Mouse (Mus musculus): ENCODE measurements at regions not wholly inside any gene's neighbourhood (a gene's known extent, or its start where the extent isn't known, plus 50 kb on each side); places are given as distances from the start of the nearest gene placed in this dataset.

DNA sequence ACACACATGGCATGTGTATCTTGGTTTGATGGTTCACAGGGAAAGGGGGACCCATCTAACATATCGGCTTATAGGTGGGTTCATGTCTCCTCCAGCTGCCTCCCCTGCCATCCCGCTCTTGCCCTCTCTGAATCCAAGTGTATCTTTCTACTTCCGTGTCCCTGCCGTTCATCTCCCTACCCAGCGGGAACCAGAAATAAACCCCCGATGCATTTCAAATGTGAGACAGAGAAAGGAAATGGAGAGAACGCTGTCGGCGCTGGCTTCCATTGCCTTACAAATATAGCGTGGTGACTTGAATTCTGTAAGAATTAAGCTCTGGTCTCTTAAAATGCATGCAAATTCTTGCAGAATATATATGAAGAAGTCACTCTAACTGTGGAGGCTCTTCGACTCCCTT lies 379.2 kb downstream of the Vrk1 start:
- H3K4me1 ChIP-seq (ENCODE audit: control insufficient read depth), result no peaks in the 10 kb centered on the region
- TF ChIP-seq GATA1 (IDR thresholded peaks at IDR 0.05; ENCODE audit: low read length), result no peak
- TF ChIP-seq TAL1 (IDR thresholded peaks at IDR 0.05; ENCODE audit: low read length), result no peak
- H3K27me3 ChIP-seq (ENCODE audit: control insufficient read depth), result no peaks in the 10 kb centered on the region
- no peak overlapping the region for H3K4me3 ChIP-seq (replicated peaks)
- H3K9me3 ChIP-seq (ENCODE audit: control insufficient read depth, low read length), result peaks cover 27% of the 10 kb centered on the region
- no peaks in the 10 kb centered on the region for H3K36me3 ChIP-seq (ENCODE audit: control insufficient read depth)

DNA sequence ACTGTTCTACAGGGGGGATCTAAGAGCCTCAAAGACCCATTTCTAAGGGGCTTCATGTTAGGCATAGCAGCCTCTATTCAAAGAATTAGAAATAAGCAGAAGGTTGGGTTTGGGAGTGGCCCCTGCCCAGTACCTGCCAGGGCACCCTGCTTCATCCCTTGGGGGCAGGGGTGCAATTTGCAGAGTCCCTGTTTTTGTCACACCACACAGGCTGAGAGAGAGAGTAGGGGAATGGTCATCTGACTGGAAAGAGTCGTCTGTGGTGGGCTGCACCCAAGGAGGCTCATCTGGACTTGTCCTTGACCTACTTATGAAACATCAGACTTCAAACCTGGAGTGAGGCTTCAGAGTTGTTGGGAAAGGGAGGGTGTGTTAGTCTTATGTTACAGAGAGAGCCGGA lies 382.3 kb downstream of the Vrk1 start:
- no peak for TF ChIP-seq TAL1 (IDR thresholded peaks at IDR 0.05; ENCODE audit: low read length)
- TF ChIP-seq GATA1 (IDR thresholded peaks at IDR 0.05; ENCODE audit: low read length), result no peak
- H3K36me3 ChIP-seq (ENCODE audit: control insufficient read depth), result no peaks in the 10 kb centered on the region

DNA sequence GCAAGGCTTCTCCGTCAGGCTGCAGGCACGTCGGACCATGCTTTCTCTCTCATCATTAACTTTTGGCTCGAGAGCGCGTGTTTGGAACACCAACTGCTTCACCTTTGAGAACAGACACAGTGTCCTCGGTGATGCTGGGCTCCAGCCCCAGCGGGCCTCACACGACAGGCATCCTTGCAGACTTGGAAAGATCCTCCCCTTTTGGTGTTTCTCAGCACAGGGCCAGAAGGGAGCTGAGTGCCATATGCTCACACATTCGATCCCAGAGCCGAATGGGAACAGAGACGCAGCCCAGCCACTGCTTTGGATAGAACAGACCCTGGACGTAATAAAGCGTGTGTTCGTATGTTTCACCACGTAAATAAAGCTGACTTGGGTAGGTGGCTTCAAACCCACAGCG lies 389.1 kb downstream of the Vrk1 start:
- Histone ChIP-seq H3K9me3 (ENCODE audit: control insufficient read depth, low read length) (peaks cover 43% of the 10 kb centered on the region), H3K4me1 (ENCODE audit: control insufficient read depth) (no peaks in the 10 kb centered on the region)

More for the DNA sequence above, 382.3 kb downstream of the Vrk1 start:
- Histone ChIP-seq H3K4me3 (replicated peaks) (no peak overlapping the region), H3K9me3 (ENCODE audit: control insufficient read depth, low read length) (peaks cover 31% of the 10 kb centered on the region), H3K27me3 (ENCODE audit: control insufficient read depth) (no peaks in the 10 kb centered on the region), H3K4me1 (ENCODE audit: control insufficient read depth) (no peaks in the 10 kb centered on the region)

DNA sequence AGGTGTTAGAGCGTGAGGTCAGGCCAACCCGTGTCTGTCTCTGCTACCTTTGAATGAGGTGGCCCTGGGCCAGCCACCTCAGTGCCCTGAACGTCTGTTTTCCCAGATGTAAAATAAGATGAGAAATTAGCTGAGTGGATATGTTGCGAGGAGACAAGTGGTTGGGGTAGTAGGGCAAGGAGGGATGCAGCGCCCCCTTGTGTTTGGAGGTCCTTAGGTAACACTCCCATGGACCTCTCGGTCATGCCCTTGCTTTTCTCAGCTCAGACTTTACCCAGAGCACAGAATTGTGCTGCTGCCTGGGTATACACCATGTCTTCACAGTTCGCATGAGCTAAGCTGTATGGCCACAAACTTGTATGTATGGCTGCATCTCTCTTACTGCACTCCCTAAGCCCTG lies 401.0 kb downstream of the Vrk1 start:
- no peak overlapping the region for H3K4me3 ChIP-seq (replicated peaks)
- H3K27me3 ChIP-seq (ENCODE audit: control insufficient read depth), result no peaks in the 10 kb centered on the region
- H3K9me3 ChIP-seq (ENCODE audit: control insufficient read depth, low read length), result peaks cover 60% of the 10 kb centered on the region
- TF ChIP-seq GATA1 (IDR thresholded peaks at IDR 0.05; ENCODE audit: low read length) (no peak), TAL1 (IDR thresholded peaks at IDR 0.05; ENCODE audit: low read length) (no peak)
- H3K4me1 ChIP-seq (ENCODE audit: control insufficient read depth), result no peaks in the 10 kb centered on the region
- no peaks in the 10 kb centered on the region for H3K36me3 ChIP-seq (ENCODE audit: control insufficient read depth)

More for the DNA sequence above, 389.1 kb downstream of the Vrk1 start:
- TF ChIP-seq GATA1 (IDR thresholded peaks at IDR 0.05; ENCODE audit: low read length) (no peak), TAL1 (IDR thresholded peaks at IDR 0.05; ENCODE audit: low read length) (no peak)
- Histone ChIP-seq H3K27me3 (ENCODE audit: control insufficient read depth) (no peaks in the 10 kb centered on the region), H3K36me3 (ENCODE audit: control insufficient read depth) (no peaks in the 10 kb centered on the region), H3K4me3 (replicated peaks) (no peak overlapping the region)

DNA sequence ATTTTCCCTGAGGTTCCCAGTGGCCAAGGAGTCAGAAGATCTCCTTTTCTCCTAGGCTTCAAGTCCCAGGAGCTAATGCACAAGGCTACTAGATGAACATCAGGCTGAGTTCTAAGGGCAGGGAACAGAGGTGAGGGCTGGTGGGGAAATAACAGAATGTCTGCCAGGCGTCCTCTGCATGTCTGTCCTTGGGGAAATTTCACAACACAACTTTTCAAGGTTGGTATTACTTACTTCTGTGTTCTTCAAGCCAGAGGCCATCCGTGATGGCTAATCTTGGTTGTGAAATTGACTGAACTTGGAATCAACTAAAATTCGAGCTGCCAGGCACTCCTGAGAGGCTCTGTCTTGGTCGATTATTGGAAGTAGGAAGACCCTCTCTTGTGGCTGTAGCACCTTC lies 416.6 kb downstream of the Vrk1 start:
- peaks cover 76% of the 10 kb centered on the region for H3K9me3 ChIP-seq (ENCODE audit: control insufficient read depth, low read length)
- TF ChIP-seq GATA1 (IDR thresholded peaks at IDR 0.05; ENCODE audit: low read length) (no peak), TAL1 (IDR thresholded peaks at IDR 0.05; ENCODE audit: low read length) (no peak)

DNA sequence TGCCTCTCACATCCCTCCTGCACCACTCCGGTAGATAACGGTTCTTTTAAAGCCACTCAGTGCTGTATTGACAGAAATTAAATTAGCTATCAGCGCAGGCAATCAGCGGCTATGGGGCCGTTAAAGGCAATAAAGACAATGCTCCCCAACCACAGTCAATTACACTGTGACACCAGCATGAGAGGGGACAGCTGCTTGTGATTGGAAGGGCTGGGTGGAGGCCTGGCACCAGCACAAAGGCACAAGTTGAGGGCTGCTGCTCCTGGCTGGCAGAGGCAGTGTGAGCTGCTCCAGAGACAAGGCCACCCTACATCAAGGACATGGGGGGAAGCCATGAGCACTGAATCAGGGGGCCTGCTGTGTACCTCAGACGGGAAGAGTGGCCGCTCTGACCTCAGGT lies 420.0 kb downstream of the Vrk1 start:
- H3K36me3 ChIP-seq (ENCODE audit: control insufficient read depth), result no peaks in the 10 kb centered on the region
- H3K4me3 ChIP-seq (replicated peaks), result no peak overlapping the region
- no peaks in the 10 kb centered on the region for H3K27me3 ChIP-seq (ENCODE audit: control insufficient read depth)
- H3K4me1 ChIP-seq (ENCODE audit: control insufficient read depth), result no peaks in the 10 kb centered on the region
- TF ChIP-seq TAL1 (IDR thresholded peaks at IDR 0.05; ENCODE audit: low read length) (no peak), GATA1 (IDR thresholded peaks at IDR 0.05; ENCODE audit: low read length) (no peak)
- H3K9me3 ChIP-seq (ENCODE audit: control insufficient read depth, low read length), result peaks cover 67% of the 10 kb centered on the region

More for the DNA sequence above, 416.6 kb downstream of the Vrk1 start:
- H3K36me3 ChIP-seq (ENCODE audit: control insufficient read depth), result no peaks in the 10 kb centered on the region
- H3K27me3 ChIP-seq (ENCODE audit: control insufficient read depth), result no peaks in the 10 kb centered on the region
- no peaks in the 10 kb centered on the region for H3K4me1 ChIP-seq (ENCODE audit: control insufficient read depth)
- H3K4me3 ChIP-seq (replicated peaks), result no peak overlapping the region

DNA sequence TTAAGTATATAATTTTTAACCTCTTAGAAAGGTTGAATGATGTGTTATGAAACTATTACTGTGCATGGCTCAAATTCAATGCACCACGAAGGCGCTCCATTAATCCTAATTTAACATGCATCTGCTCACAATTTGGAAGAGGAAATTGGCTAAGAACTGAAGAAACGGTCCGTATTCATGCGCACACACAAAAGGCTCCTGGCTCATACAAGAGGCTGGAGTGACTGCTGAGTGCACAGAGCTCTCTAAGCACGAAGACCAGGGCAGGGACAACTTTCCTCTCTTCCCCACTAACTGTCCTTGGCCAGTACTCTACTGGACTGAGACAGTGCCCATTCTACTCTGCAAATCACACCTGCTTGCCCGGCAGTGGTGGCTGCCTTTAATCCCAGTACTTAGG lies 435.1 kb downstream of the Vrk1 start:
- no peak overlapping the region for H3K4me3 ChIP-seq (replicated peaks)
- TF ChIP-seq GATA1 (IDR thresholded peaks at IDR 0.05; ENCODE audit: low read length) (no peak), TAL1 (IDR thresholded peaks at IDR 0.05; ENCODE audit: low read length) (no peak)
- no peaks in the 10 kb centered on the region for H3K36me3 ChIP-seq (ENCODE audit: control insufficient read depth)
- H3K4me1 ChIP-seq (ENCODE audit: control insufficient read depth), result no peaks in the 10 kb centered on the region
- no peaks in the 10 kb centered on the region for H3K27me3 ChIP-seq (ENCODE audit: control insufficient read depth)
- H3K9me3 ChIP-seq (ENCODE audit: control insufficient read depth, low read length), result peaks cover 60% of the 10 kb centered on the region

DNA sequence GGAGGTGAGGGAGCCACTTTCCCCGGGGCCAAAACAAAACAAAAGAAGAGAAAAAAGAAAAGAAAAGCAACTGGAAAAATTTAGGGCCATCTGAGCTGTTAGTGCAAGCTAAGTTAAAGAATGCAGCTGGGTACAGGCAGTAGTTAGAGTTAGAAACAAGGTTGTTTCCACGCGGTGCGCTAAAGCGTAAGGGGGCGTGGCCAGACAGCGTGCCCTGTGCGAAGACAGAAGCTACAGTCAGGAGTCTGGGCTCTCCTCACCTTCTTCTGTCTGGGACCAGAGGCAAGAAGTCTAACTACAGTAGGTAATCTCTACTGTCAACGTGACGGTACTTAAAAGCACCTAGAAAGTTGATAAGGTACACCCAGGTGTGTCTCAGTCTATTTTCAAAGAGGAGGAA lies 435.9 kb downstream of the Vrk1 start:
- no peaks in the 10 kb centered on the region for H3K36me3 ChIP-seq (ENCODE audit: control insufficient read depth)
- H3K9me3 ChIP-seq (ENCODE audit: control insufficient read depth, low read length), result peaks cover 61% of the 10 kb centered on the region
- TF ChIP-seq GATA1 (IDR thresholded peaks at IDR 0.05; ENCODE audit: low read length) (no peak), TAL1 (IDR thresholded peaks at IDR 0.05; ENCODE audit: low read length) (no peak)
- H3K27me3 ChIP-seq (ENCODE audit: control insufficient read depth), result no peaks in the 10 kb centered on the region
- H3K4me3 ChIP-seq (replicated peaks), result no peak overlapping the region
- H3K4me1 ChIP-seq (ENCODE audit: control insufficient read depth), result no peaks in the 10 kb centered on the region

DNA sequence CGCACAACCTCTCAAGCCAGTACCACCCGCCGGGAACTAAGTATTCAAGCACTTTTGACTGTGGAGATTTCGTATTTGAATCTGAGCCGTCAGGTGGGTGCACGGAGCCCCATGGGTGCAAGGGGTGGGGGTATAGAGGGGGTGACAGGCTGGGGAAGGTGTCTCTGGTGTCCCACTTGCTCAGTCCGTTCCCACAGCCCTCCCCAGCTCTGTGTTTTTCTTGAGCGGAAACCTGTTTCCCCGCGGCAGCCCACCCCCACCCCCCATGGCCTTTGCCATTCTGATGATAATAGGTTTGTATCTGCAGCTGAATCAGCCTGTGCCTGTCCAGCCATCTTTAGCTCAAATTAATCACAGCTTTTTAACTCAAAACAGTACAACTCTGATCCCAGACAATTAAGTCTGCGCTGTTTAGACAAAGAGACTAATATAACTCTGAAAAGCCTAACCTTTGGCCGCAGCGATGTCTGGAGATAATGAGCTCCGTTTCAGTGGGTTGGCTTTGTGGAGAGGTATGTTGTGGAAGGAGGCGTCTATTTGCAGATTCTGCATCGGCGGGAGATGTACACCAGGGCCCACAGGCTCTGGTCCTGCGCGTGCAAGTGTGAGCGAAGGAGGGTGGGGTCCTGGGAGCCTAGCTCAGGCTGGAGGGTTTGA lies 437.0 kb downstream of the Vrk1 start:
- Histone ChIP-seq H3K36me3 (ENCODE audit: control insufficient read depth) (no peaks in the 10 kb centered on the region), H3K27me3 (ENCODE audit: control insufficient read depth) (no peaks in the 10 kb centered on the region), H3K4me1 (ENCODE audit: control insufficient read depth) (no peaks in the 10 kb centered on the region), H3K9me3 (ENCODE audit: control insufficient read depth, low read length) (peaks cover 67% of the 10 kb centered on the region), H3K4me3 (replicated peaks) (no peak overlapping the region)
- TF ChIP-seq GATA1 (IDR thresholded peaks at IDR 0.05; ENCODE audit: low read length) (no peak), TAL1 (IDR thresholded peaks at IDR 0.05; ENCODE audit: low read length) (no peak)

DNA sequence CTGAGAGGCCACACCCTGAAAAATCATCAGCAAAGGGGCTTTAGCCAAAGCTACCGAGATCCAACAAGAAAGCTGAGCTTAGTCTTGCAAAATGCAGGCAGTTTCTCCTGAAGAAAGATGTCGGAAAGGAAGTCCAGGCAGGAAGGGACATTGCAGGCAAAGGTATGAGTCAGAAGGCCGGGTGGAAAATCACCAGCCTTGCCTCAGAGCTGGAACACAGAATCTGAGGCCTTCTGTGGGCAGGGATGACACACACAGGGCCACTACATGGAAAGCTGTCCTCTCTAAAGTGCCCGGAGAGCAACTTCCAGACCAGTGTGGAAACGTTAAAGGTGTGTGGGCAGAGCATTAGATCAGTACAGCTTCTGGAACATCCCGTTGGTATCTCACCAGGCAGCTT lies 438.5 kb downstream of the Vrk1 start:
- Histone ChIP-seq H3K36me3 (ENCODE audit: control insufficient read depth) (no peaks in the 10 kb centered on the region), H3K9me3 (ENCODE audit: control insufficient read depth, low read length) (peaks cover 58% of the 10 kb centered on the region), H3K4me1 (ENCODE audit: control insufficient read depth) (no peaks in the 10 kb centered on the region), H3K4me3 (replicated peaks) (no peak overlapping the region), H3K27me3 (ENCODE audit: control insufficient read depth) (no peaks in the 10 kb centered on the region)
- TF ChIP-seq TAL1 (IDR thresholded peaks at IDR 0.05; ENCODE audit: low read length) (no peak), GATA1 (IDR thresholded peaks at IDR 0.05; ENCODE audit: low read length) (no peak)
